Mouse (Mus musculus): ENCODE measurements around the gene Ifnar2.

DNA sequence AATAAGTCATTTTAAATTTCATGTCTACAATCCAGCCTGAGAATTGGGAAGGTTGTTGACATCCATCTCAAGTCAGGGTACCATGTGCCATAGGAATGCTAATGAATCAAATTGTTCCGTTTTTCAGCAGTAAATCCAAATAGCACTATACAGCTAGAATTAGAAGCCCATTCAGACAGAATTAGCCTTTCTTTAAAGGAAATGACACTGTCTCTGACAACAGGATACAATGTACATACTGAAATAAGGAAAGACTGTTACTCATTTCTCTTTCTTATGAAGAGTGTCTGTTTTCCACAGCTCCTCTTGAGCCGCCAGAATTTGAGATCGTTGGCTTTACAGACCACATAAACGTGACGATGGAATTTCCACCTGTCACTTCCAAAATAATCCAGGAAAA is 18.8 kb downstream of the Ifnar2 start, which contains the start of gene Gm21970:
- TF ChIP-seq EP300 (IDR thresholded peaks at IDR 0.05; ENCODE audit: low read depth) (no peak), CTCF (IDR thresholded peaks at IDR 0.05; ENCODE audit: low read depth) (no peak)
